Mouse (Mus musculus): ENCODE measurements around the gene Rnf115. TPM values are rescaled to one million over a fixed set of nuclear protein-coding genes. Genes with fewer than 3 reads are reported as not detected.
A peak's percentile ranks its signal among the peaks of the same experiment; 100 is the strongest.
"Not testable (repeated sequence)": the region's sequence is repeated elsewhere in the genome, so short reads cannot be mapped to it uniquely, and the experiment has no call there.

Gene Rnf115
- total RNA-seq (2021) = 10 to 100 TPM; 25.3 to 25.6 TPM

- peak; percentile 97 for DNase-seq
These were observed at the start of gene Rnf115, which contains the start of gene Polr3c for GRCm38 (mm10) chr3:96727343-96727827. Gene Rnf115, plus strand, starts transcription at chr3:96727664. Gene Polr3c, minus strand, starts transcription at chr3:96727628.

GRCm38 (mm10) chr3:96678456-96678855, 49.0 kb upstream of the Rnf115 start:
- no peak for DNase-seq

- no peak for DNase-seq
These were observed 48.2 kb upstream of the Rnf115 start for GRCm38 (mm10) chr3:96679159-96679674.

- DNase-seq = no peak
These were observed 47.1 kb upstream of the Rnf115 start for GRCm38 (mm10) chr3:96680269-96680956.

- DNase-seq = no peak
These were observed 44.0 kb upstream of the Rnf115 start for GRCm38 (mm10) chr3:96683496-96683895.

- no peak for DNase-seq
These were observed 43.2 kb upstream of the Rnf115 start for GRCm38 (mm10) chr3:96684151-96684821.

- no peak for DNase-seq
These were observed 42.7 kb upstream of the Rnf115 start for GRCm38 (mm10) chr3:96684822-96685156.

GRCm38 (mm10) chr3:96686057-96686456, 41.4 kb upstream of the Rnf115 start:
- DNase-seq = not testable (repeated sequence)

- no peak for DNase-seq
These were observed 38.6 kb upstream of the Rnf115 start for GRCm38 (mm10) chr3:96688854-96689253.

GRCm38 (mm10) chr3:96690298-96690697, 37.2 kb upstream of the Rnf115 start:
- no peak for DNase-seq

GRCm38 (mm10) chr3:96692506-96692905, 35.0 kb upstream of the Rnf115 start:
- DNase-seq = peak; percentile 68

GRCm38 (mm10) chr3:96693579-96693978, 33.9 kb upstream of the Rnf115 start:
- DNase-seq = no peak

- peak; percentile 90 for DNase-seq
These were observed 31.2 kb upstream of the Rnf115 start, which contains the start of gene Pias3 for GRCm38 (mm10) chr3:96696198-96696765. Gene Pias3, plus strand, starts transcription at chr3:96696384.

GRCm38 (mm10) chr3:96696766-96697732, 30.4 kb upstream of the Rnf115 start:
- DNase-seq = peak; percentile 93

- no peak for DNase-seq
These were observed 28.3 kb upstream of the Rnf115 start for GRCm38 (mm10) chr3:96698993-96699690.

- DNase-seq = peak; percentile 46
These were observed 27.1 kb upstream of the Rnf115 start for GRCm38 (mm10) chr3:96700376-96700775.

GRCm38 (mm10) chr3:96701003-96701402, 26.5 kb upstream of the Rnf115 start:
- no peak for DNase-seq

GRCm38 (mm10) chr3:96704778-96705177, 22.7 kb upstream of the Rnf115 start:
- peak; percentile 45 for DNase-seq

GRCm38 (mm10) chr3:96706217-96706616, 21.2 kb upstream of the Rnf115 start:
- DNase-seq = no peak

- no peak for DNase-seq
These were observed 20.5 kb upstream of the Rnf115 start for GRCm38 (mm10) chr3:96706984-96707383.

Data from heart, postnatal 4 days (tissue).